Mouse (Mus musculus) limb, embryonic 14.5 days (tissue): Measurements from ENCODE around the gene Klf12. TPM values are rescaled to one million over a fixed set of nuclear protein-coding genes. Genes with fewer than 3 reads are reported as not detected.

Experiments used
- ATAC-seq: fragments of 200-750 bp; cut with Nextera tagmentation; 2 replicates; pipeline ENCODE4 v1.8.0; 2017; ENCODE audit warnings: low read depth, moderate number of reproducible peaks, moderate TSS enrichment; ENCODE audit not compliant: low FRiP score
- DNase-seq: peaks from one replicate; pipeline ENCODE4 v3.0.0-alpha.2; 2015; ENCODE audit warnings: low spot score
- H3K27ac ChIP-seq: fragments of 300-500 bp; sonication (generic); replicated peaks from 2 replicates; pipeline ENCODE4 v1.5.1; 2014; ENCODE audit warnings: low read depth, mild to moderate bottlenecking, low read length, moderate library complexity, mixed read lengths
- H3K27me3 ChIP-seq: fragments of 300-500 bp; sonication (generic); 2 replicates; pipeline ENCODE4 v1.6.1; 2014; ENCODE audit warnings: low read length, mixed read lengths; ENCODE audit not compliant: control insufficient read depth, insufficient read depth
- H3K36me3 ChIP-seq: fragments of 300-500 bp; sonication (generic); 2 replicates; pipeline ENCODE4 v1.6.1; 2014; ENCODE audit warnings: mild to moderate bottlenecking, low read length, moderate library complexity, mixed read lengths; ENCODE audit not compliant: control insufficient read depth, insufficient read depth
- H3K4me1 ChIP-seq: fragments of 300-500 bp; sonication (generic); 2 replicates; pipeline ENCODE4 v1.6.1; 2014; ENCODE audit warnings: antibody characterized with exemption, low read length, mixed read lengths; ENCODE audit not compliant: control insufficient read depth, insufficient read depth
- H3K4me2 ChIP-seq: fragments of 300-500 bp; sonication (generic); replicated peaks from 2 replicates; pipeline ENCODE4 v1.6.1; 2014; ENCODE audit warnings: low read depth, mild to moderate bottlenecking, low read length, moderate library complexity; ENCODE audit not compliant: severe bottlenecking
- H3K4me3 ChIP-seq: fragments of 300-500 bp; sonication (generic); replicated peaks from 2 replicates; pipeline ENCODE4 v1.5.1; 2014; ENCODE audit warnings: low read length
- H3K9ac ChIP-seq: fragments of 300-500 bp; sonication (generic); 2 replicates; pipeline ENCODE4 v1.6.1; 2014; ENCODE audit warnings: mild to moderate bottlenecking, low read depth, low read length, moderate library complexity; ENCODE audit not compliant: severe bottlenecking
- H3K9me3 ChIP-seq: fragments of 300-500 bp; sonication (generic); 2 replicates; pipeline ENCODE4 v1.6.1; 2016; ENCODE audit warnings: low read length; ENCODE audit not compliant: control insufficient read depth
- POLR2A ChIP-seq: fragments of 200-500 bp; IDR thresholded peaks from 2 replicates; pipeline ENCODE4 v1.8.0; 2012; ENCODE audit warnings: inconsistent platforms, mild to moderate bottlenecking, moderate library complexity, borderline replicate concordance; ENCODE audit not compliant: insufficient read depth, insufficient read length; ENCODE audit errors: extremely low read depth
- WGBS: fragments of 180-500 bp; shearing (Covaris S2); extraction: QIAGEN DNeasy Blood & Tissue Kit; methylation state at CpG from one replicate; pipeline ENCODE4 v1.1.7; 2014; 5-methylcytosine and 5-hydroxymethylcytosine counted together
- polyA plus RNA-seq, 2 experiments: library from polyadenylated mRNA; depleted of rRNA in 1 of 2; stranded (reverse) in 1 of 2; unstranded in 1 of 2; fragments of >200 nt; fragmentation: Nextera tagmentation in 1 of 2; extraction: Ambion mirVana in 1 of 2; gene quantifications; 2 replicates each; pipeline versions ENCODE4 v1.2.1 to v1.2.3; 2012 to 2014

Klf12 gene
- polyA plus RNA-seq, 2 experiments = 23.7 to 32.0 TPM

DNA sequence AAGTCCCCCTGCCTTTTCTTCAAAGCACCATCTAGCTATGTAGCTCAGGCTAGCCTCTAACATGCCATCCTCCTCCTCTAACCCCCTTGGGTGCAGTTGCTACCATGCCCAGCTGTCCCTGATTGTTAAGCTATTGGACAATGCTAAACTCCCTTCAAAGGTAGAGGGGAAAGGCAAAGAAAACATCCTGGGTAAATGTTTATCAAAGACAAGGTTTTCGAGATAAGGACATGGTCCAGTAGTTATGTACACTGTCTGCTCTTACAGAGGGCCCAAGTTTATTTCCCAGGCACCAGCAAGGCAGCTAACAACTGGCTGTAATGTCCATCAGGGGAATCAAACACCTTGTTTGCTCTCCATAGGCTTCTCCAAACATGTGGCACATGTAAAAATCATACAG, 53.1 kb downstream of the Klf12 start:
- H3K36me3 ChIP-seq = no peaks in the 10 kb centered on the region
- H3K9ac ChIP-seq = no peak overlapping the region
- no peak for DNase-seq
- no peak for TF ChIP-seq POLR2A
- no peak overlapping the region for H3K4me2 ChIP-seq
- H3K27me3 ChIP-seq = no peaks in the 10 kb centered on the region
- H3K27ac ChIP-seq = no peak overlapping the region
- 88% methylated on average over 1 of the region's 1 CpGs for WGBS
- H3K4me1 ChIP-seq = peaks cover 5% of the 10 kb centered on the region; the same call in 1 of the 2 replicates
- H3K9me3 ChIP-seq = no peaks in the 10 kb centered on the region
- no peak for ATAC-seq
- no peak overlapping the region for H3K4me3 ChIP-seq

DNA sequence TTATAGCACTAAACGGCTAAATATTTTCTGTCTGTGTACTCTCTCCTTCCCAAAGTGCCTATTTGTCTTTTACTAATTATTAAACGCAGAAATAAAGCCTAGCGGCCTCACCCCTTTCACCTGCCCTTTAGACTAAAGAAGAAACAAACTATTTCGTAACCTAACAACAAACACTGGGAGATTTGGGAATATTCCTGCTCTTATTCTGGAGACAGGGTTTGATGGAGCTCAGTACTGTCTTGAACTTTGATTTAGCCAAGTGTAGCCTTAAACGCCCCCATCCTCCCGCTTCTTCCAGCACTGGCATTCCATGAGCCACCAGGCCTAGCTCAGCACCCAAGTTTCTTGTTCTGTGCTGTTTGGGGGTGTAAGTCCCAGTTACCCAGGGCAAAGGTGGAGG, 56.4 kb downstream of the Klf12 start:
- no peak for TF ChIP-seq POLR2A
- no peaks in the 10 kb centered on the region for H3K36me3 ChIP-seq
- no peak overlapping the region for H3K4me3 ChIP-seq
- no peak overlapping the region for H3K27ac ChIP-seq
- no peaks in the 10 kb centered on the region for H3K9me3 ChIP-seq
- 90% methylated on average over 6 of the region's 6 CpGs for WGBS
- no peaks in the 10 kb centered on the region for H3K27me3 ChIP-seq
- no peaks in the 10 kb centered on the region; the same call in 1 of the 2 replicates for H3K4me1 ChIP-seq
- DNase-seq = no peak
- H3K4me2 ChIP-seq = no peak overlapping the region
- no peak overlapping the region for H3K9ac ChIP-seq
- ATAC-seq = no peak

DNA sequence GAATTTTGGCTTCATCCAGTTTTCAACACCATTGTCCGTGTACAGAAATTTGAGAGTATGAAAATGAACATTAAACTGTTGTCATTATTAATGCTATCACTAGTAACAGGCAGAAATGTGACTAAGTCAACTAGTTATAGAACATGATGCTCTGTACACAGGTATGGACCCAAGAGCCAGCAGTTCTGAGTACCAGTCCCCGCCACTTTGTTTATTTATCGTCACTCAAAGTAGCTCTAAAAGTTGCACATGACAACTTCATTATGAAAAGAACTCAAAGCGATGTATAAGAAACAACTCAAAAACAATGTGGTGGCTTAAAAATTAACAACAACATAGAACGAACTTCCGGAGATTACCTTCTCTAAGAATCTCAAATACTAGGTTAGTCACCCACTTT, 56.8 kb downstream of the Klf12 start:
- no peak overlapping the region for H3K4me3 ChIP-seq
- no peaks in the 10 kb centered on the region for H3K27me3 ChIP-seq
- no peak for TF ChIP-seq POLR2A
- 96% methylated on average over 6 of the region's 6 CpGs for WGBS
- no peak overlapping the region for H3K27ac ChIP-seq
- no peak overlapping the region for H3K9ac ChIP-seq
- DNase-seq (no peak), ATAC-seq (no peak)
- no peaks in the 10 kb centered on the region for H3K9me3 ChIP-seq
- no peaks in the 10 kb centered on the region for H3K36me3 ChIP-seq
- no peak overlapping the region for H3K4me2 ChIP-seq
- H3K4me1 ChIP-seq = no peaks in the 10 kb centered on the region; the same call in 1 of the 2 replicates

DNA sequence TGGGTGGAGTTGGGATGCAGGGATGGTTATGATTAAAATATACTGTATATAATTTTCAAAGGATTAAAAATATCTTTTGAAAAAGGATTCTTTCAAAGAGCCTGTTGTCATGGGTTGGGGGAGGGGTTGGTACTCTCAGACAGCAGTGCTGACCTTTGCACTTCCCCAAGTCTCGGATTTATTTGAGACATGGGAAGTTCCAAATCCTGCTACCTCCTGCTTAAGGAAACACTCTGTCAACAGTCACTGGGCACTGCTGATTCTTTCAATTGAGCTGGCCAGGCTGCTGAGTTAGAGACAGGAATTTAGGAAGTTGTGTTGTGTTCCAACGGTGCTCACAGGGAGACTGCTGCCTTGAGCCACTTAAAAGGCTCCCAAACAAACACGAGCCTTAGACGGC, 60.3 kb downstream of the Klf12 start:
- 49% methylated on average over 4 of the region's 4 CpGs for WGBS
- ATAC-seq (no peak), DNase-seq (no peak)

DNA sequence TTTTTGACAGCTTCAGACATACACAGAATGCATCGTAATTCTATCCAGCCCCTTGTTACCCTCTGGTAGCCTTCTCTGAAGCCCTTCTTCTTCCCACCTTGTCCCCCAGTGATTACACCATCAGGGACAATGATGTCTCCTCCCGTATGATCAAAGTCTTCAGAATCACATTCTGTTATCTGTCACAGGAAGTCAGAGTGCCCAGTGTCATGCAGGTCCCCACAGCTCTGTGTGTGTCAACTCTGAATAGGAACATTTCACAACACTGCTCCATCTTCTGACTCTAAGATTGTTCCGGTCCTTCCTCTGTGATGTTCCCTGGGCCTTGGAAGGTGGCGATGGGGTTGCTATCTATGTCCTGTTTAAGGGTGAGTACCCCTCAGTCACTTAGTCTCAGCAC, 62.2 kb downstream of the Klf12 start:
- Histone ChIP-seq H3K9me3 (no peaks in the 10 kb centered on the region), H3K4me2 (no peak overlapping the region)

More for the DNA sequence above, 60.3 kb downstream of the Klf12 start:
- Histone ChIP-seq H3K27me3 (no peaks in the 10 kb centered on the region), H3K27ac (no peak overlapping the region), H3K9me3 (no peaks in the 10 kb centered on the region), H3K4me3 (no peak overlapping the region), H3K4me1 (peaks cover 8% of the 10 kb centered on the region; the same call in 1 of the 2 replicates), H3K4me2 (no peak overlapping the region), H3K9ac (no peak overlapping the region), H3K36me3 (peaks cover 2% of the 10 kb centered on the region; the same call in 1 of the 2 replicates)
- no peak for TF ChIP-seq POLR2A

More for the DNA sequence above, 62.2 kb downstream of the Klf12 start:
- no peak overlapping the region for H3K27ac ChIP-seq
- no peak for DNase-seq
- ATAC-seq = no peak
- H3K9ac ChIP-seq = no peak overlapping the region
- H3K36me3 ChIP-seq = peaks cover 5% of the 10 kb centered on the region; the same call in 1 of the 2 replicates
- H3K27me3 ChIP-seq = no peaks in the 10 kb centered on the region
- H3K4me1 ChIP-seq = peaks cover 8% of the 10 kb centered on the region; the same call in 1 of the 2 replicates
- H3K4me3 ChIP-seq = no peak overlapping the region
- 88% methylated on average over 4 of the region's 4 CpGs for WGBS
- TF ChIP-seq POLR2A = no peak
